Mouse (Mus musculus): ENCODE measurements around the gene Plcd3.

DNA sequence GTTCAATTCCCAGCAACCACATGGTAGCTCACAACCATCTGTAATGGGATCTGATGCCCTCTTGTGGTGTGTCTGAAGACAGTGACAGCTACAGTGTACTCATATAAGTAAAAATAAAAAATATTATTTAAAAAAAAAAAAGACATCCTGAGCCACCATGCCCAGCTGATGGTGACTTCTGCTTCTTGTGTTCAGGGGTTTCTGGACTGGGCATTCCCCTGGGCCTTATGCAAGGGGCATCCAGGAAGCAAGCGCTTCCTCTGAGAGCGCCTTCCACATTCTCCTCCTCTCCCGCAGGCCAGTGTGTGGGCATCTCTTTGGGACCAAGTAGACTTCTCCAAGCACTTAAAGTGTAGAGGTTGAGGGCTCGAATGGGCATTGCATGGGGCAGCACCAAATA lies 44.9 kb upstream of the Plcd3 start:
- TF ChIP-seq CTCF (IDR thresholded peaks at IDR 0.05; ENCODE audit: control insufficient read depth, insufficient read depth, low read length) (no peak), POLR2A (IDR thresholded peaks at IDR 0.05; ENCODE audit: borderline replicate concordance, control insufficient read depth, low read depth, low read length) (no peak)

All from bone marrow, adult 2 months (tissue).